Mouse (Mus musculus): ENCODE measurements around the gene Tlr13.

DNA sequence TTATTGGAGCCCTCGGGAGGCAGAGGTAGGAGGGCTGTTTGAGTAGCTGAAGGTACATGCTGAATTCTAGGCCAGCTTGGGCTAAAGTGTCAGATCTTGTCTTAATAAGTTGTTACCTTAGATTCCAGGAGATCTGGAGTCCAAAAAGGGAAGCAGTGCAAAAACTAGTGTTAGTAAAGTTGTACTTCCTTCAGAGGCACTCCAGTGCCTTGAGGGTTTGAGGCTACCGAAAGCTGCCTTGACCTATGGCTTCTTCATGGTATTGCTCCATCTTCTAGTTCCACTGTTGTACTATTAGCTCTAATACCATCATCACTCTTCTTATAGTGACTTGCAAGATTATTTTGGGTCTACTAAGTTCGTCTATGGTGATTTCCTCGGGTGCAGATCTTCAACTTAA is 13.1 kb upstream of the Tlr13 start:
- no peak for TF ChIP-seq CTCF (IDR thresholded peaks at IDR 0.05; ENCODE audit: low read depth, low read length)
- TF ChIP-seq POLR2A (IDR thresholded peaks at IDR 0.05; ENCODE audit: extremely low read depth, insufficient read depth, low read length): no peak

Measured in liver, adult 2 months (tissue).